Mouse (Mus musculus) spleen, adult 12 weeks (tissue): ENCODE measurements around the gene Eml1.
"Not testable (repeated sequence)": the region's sequence is repeated elsewhere in the genome, so short reads cannot be mapped to it uniquely, and the experiment has no call there.

Source experiments
- DNase-seq: peaks from one replicate; pipeline ENCODE4 v3.0.0; 2022; ENCODE audit warnings: low spot score

Gene Eml1

GRCm38 (mm10) chr12:108478714-108479113, 108.0 kb downstream of the Eml1 start:
- no peak for DNase-seq

GRCm38 (mm10) chr12:108480704-108481365, 110.1 kb downstream of the Eml1 start:
- DNase-seq, result no peak

- DNase-seq, result no peak
Observed at GRCm38 (mm10) chr12:108489076-108489475, 118.3 kb downstream of the Eml1 start.

DNA sequence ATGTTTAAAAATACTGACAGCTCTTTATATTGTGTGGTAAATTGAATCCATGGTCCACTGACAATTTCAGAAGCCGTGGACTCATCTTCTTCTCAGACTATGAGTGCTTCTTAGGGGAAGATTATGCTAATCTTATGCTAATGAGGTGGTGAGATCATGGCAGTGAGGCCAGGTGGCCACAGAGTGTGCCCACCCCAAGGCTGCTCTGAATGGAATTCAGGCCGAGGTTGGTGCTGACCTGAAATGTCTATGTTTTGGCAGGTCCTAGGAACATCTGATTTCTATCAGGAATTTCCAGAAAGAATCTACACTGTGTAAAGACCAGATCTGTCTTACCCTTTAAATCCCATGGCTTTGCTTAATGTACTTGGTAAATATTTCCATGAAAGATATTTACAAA, 119.0 kb downstream of the Eml1 start:
- no peak for DNase-seq

GRCm38 (mm10) chr12:108490336-108490735, 119.6 kb downstream of the Eml1 start:
- DNase-seq, result no peak

DNA sequence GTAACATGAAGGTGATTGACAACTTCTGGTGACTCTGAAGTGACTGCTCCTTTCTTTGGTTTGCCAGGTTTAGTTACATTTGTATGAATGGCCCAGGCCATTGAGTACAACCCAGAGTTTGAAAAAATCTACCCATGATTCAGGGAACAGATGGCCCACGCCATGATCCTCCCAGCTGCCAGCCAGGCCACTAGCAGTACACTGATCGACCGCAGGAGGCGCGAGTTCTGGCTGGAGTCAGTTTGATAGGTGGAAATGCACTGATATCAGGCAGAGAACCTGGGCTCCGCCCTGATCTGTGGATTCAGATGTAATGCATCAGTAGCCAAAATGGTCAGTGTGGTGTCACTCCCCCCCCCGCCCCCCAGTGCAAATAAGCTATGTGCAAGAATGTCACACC, 120.2 kb downstream of the Eml1 start:
- no peak for DNase-seq

GRCm38 (mm10) chr12:108494011-108494541, 123.3 kb downstream of the Eml1 start:
- no peak for DNase-seq

GRCm38 (mm10) chr12:108495455-108496235, 124.9 kb downstream of the Eml1 start:
- DNase-seq, result no peak

- DNase-seq, result no peak
Observed at GRCm38 (mm10) chr12:108503064-108503463, 132.3 kb downstream of the Eml1 start.

DNA sequence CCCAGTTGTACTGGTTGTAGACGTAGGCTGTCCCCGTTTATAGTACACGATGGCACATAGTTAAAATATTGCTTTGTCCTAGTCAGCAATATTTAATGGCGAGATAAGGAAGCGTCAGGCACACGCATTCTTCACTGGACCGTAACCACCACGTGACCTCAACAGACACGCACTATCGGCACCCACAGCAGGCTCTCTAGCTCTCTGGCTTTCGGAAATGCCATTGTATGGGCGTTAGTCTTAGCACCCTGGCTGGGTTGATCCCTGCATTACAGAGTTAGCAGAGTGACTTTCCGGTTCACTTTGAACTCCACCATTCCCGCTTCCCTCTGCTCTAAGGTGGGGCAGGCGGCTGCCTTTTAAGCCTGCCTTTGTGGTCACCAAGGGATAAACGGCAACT, 132.8 kb downstream of the Eml1 start:
- no peak for DNase-seq

DNA sequence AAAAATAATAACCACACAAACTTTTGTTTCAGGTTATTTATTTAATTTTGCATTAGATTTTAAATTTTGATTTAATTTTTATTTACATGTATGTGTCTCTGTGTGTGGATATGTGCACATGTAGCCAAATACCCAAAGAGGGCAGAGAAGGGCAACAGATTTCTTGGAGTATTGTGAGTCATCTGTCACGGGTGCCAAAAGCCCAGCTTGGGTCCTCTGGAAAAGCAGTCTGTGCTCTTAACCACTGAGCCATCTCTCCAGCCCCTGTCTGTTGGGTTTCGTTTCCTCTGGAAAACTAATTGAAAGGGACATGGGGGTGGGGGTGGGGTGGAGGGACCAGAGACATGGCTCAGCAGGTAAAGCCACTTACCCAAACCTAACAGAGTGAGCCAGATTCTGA, 135.1 kb downstream of the Eml1 start:
- no peak for DNase-seq

- DNase-seq, result not testable (repeated sequence)
Observed at GRCm38 (mm10) chr12:108507046-108507445, 136.3 kb downstream of the Eml1 start.

- DNase-seq, result no peak
Observed at GRCm38 (mm10) chr12:108510571-108510970, 139.8 kb downstream of the Eml1 start.

DNA sequence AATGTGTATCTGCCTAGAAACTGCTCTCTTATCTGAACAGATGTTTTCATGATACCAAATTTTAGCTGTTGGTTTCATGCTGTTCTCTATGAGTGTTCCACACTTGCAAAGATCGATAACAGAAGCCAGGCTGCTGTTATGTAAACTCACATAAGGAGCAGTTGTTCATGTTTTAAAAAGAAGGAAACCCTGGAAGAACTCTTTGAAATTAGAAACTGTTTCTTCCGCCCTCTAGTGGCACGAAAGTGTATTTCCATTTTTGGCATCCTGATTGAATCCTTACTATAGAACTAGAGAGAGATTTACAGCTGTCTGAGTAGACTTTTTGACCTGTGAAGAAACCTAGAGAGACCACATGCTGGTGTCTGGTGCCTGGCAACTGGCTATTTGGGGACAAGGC, 140.3 kb downstream of the Eml1 start:
- DNase-seq, result no peak

DNA sequence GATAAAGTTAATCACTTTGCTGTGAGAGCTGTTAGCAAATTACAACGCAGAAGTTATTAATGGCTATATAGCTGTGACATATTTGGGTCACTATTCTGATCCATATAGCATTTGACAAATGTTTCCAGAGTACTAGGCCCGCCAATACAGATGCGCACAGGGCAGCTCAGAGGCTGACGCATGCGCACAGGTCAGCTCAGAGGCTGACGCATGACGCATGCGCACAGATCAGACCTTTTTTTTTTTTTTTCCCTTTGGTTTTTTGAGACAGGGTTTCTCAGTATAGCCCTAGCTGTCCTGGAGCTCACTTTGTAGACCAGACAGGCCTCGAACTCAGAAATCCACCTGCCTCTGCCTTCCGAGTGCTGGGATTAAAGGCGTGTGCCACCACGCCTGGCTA, 144.7 kb downstream of the Eml1 start:
- no peak for DNase-seq

DNA sequence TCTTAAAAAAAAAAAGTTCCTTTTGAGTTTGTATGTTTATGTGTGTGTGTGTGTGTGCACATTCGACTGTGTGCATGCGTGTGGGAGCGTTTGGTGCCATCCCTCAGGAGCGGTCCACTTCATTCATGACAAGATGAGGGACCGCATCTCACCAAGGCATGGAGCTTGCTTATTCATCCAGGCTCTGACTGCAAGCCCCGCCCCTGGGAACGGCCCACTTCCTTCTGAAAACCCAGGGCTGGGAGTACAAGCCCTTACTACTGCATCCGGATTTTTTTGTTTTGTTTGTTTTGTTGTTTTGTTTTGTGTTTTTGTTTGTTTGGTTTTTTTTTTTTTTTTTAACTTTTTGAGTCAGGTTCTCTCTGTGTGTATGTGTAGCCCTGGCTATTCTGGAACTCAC, 148.6 kb downstream of the Eml1 start:
- DNase-seq, result no peak

- no peak for DNase-seq
Observed at GRCm38 (mm10) chr12:108529214-108529613, 158.5 kb downstream of the Eml1 start.

GRCm38 (mm10) chr12:108534484-108534883, 163.7 kb downstream of the Eml1 start:
- DNase-seq, result no peak

- no peak for DNase-seq
Observed at GRCm38 (mm10) chr12:108536461-108536860, 165.7 kb downstream of the Eml1 start.

GRCm38 (mm10) chr12:108541088-108541487, 170.3 kb downstream of the Eml1 start:
- no peak for DNase-seq

DNA sequence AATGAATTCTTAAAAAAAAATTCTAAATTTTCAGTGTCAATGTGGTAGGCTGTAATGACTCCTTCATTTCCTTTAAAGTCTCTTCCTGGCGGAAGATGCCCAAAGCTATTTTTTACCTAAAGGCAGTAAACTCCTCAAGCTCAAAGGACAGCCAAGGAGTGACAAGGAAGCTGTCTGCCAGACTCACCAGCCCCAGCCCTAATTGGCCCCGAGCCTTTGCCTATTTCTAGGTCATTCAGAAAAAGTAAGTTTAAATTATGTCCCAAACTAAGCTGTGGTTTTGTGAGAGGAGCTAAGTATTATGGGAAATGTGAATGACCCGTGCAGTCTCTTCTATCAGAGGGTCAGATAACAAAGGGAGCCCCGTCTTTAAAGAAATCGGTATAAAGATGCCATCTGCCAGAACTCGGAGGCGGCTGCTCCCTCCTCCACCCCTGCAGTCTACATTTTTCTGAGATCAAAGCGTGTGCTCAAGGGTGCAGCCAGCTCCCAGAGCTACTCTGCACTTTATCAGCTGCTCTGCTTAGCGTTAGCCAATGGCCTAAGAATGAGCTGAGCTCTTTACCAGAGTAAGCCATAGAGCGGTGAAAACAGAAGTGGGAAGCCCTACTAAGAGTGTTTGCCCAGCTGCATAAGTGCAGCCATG, 175.9 kb downstream of the Eml1 start:
- DNase-seq, result no peak

GRCm38 (mm10) chr12:108547251-108547875, 176.6 kb downstream of the Eml1 start:
- DNase-seq, result no peak
